Mouse (Mus musculus) spleen, adult 2 months (tissue): ENCODE measurements around the gene Akap2. TPM values are rescaled to one million over a fixed set of nuclear protein-coding genes. Genes with fewer than 3 reads are reported as not detected.

Experiments used
- DNase-seq, 2 experiments: peaks; one replicate each; pipeline versions ENCODE4 v3.0.0 to v3.0.0-alpha.2; 2012 to 2021; ENCODE audit warnings: low spot score in 2 of 2, low read depth in 1 of 2
- H3K27ac ChIP-seq: fragments of 200-500 bp; 2 replicates; pipeline ENCODE4 v1.5.1; 2012; ENCODE audit warnings: low read length, inconsistent platforms; ENCODE audit not compliant: insufficient read depth
- H3K27me3 ChIP-seq: fragments of 200-500 bp; 2 replicates; pipeline ENCODE4 v1.6.1; 2012; ENCODE audit warnings: mild to moderate bottlenecking, moderate library complexity, low read length, inconsistent platforms; ENCODE audit not compliant: control insufficient read depth, insufficient read depth
- H3K36me3 ChIP-seq: fragments of 200-500 bp; 2 replicates; pipeline ENCODE4 v1.6.1; 2012; ENCODE audit warnings: mild to moderate bottlenecking, low read length, inconsistent platforms; ENCODE audit not compliant: control insufficient read depth, insufficient read depth
- H3K4me1 ChIP-seq: fragments of 200-500 bp; 2 replicates; pipeline ENCODE4 v1.6.1; 2011; ENCODE audit warnings: inconsistent platforms; ENCODE audit not compliant: control insufficient read depth, insufficient read depth, insufficient read length
- H3K4me3 ChIP-seq: fragments of 200-500 bp; 2 replicates; pipeline ENCODE4 v1.5.1; 2011; ENCODE audit warnings: mild to moderate bottlenecking, inconsistent platforms; ENCODE audit not compliant: insufficient read depth, insufficient read length; ENCODE audit errors: extremely low read depth
- CTCF ChIP-seq: fragments of 200-500 bp; IDR thresholded peaks from 2 replicates; pipeline ENCODE4 v1.5.1; 2011; ENCODE audit warnings: mild to moderate bottlenecking, inconsistent platforms; ENCODE audit not compliant: insufficient read depth, insufficient read length, insufficient replicate concordance; ENCODE audit errors: extremely low read depth
- POLR2A ChIP-seq: fragments of 200-500 bp; IDR thresholded peaks from 2 replicates; pipeline ENCODE4 v1.6.1; 2011; ENCODE audit warnings: low read depth, low read length, inconsistent platforms
- WGBS: fragments of 180-500 bp; shearing (Covaris S2); methylation state at CpG from one replicate; pipeline ENCODE4 v1.1.7; 2018; 5-methylcytosine and 5-hydroxymethylcytosine counted together
- polyA plus RNA-seq: library from polyadenylated mRNA; depleted of rRNA; stranded (reverse); fragments of >200 nt; gene quantifications from 2 replicates; pipeline ENCODE4 v1.2.3, GENCODE M21; 2012

Gene Akap2
- polyA plus RNA-seq, 1 experiment = 23.6 TPM

- no peaks in the 10 kb centered on the region for H3K36me3 ChIP-seq
- WGBS = 7% methylated on average over 4 of the region's 4 CpGs
- peak; percentile 56 to 70 for DNase-seq
- peak overlapping the region; percentile 74 for H3K27ac ChIP-seq
- no peaks in the 10 kb centered on the region for H3K27me3 ChIP-seq
- H3K4me1 ChIP-seq = peaks cover 17% of the 10 kb centered on the region; the same call in 1 of the 2 replicates
- no peak overlapping the region for H3K4me3 ChIP-seq
- no peak for TF ChIP-seq POLR2A
- no peak for TF ChIP-seq CTCF
Measured at GRCm38 (mm10) chr4:57813576-57813945, 96.1 kb downstream of the Akap2 start.

GRCm38 (mm10) chr4:57815355-57815754 is 97.9 kb downstream of the Akap2 start:
- H3K4me1 ChIP-seq = peaks cover 17% of the 10 kb centered on the region; the same call in 1 of the 2 replicates
- 93% methylated on average over 2 of the region's 2 CpGs for WGBS

GRCm38 (mm10) chr4:57816146-57816545 is 98.7 kb downstream of the Akap2 start:
- DNase-seq = no peak
- no peak for TF ChIP-seq CTCF
- TF ChIP-seq POLR2A = no peak
- 91% methylated on average over 8 of the region's 8 CpGs for WGBS
- Histone ChIP-seq H3K36me3 (no peaks in the 10 kb centered on the region), H3K27me3 (no peaks in the 10 kb centered on the region), H3K4me3 (no peak overlapping the region), H3K27ac (no peak overlapping the region), H3K4me1 (peaks cover 17% of the 10 kb centered on the region; the same call in 1 of the 2 replicates)

More at GRCm38 (mm10) chr4:57815355-57815754, 97.9 kb downstream of the Akap2 start:
- TF ChIP-seq POLR2A = no peak
- no peak for TF ChIP-seq CTCF
- no peak for DNase-seq
- Histone ChIP-seq H3K4me3 (no peak overlapping the region), H3K27me3 (no peaks in the 10 kb centered on the region), H3K36me3 (no peaks in the 10 kb centered on the region), H3K27ac (no peak overlapping the region)

- no peak for TF ChIP-seq CTCF
- no peak for TF ChIP-seq POLR2A
- WGBS = 94% methylated on average over 24 of the region's 24 CpGs
- Histone ChIP-seq H3K4me1 (peaks cover 6% of the 10 kb centered on the region; the same call in 1 of the 2 replicates), H3K4me3 (no peak overlapping the region), H3K27ac (no peak overlapping the region), H3K27me3 (no peaks in the 10 kb centered on the region), H3K36me3 (no peaks in the 10 kb centered on the region)
- DNase-seq = no peak
Measured at GRCm38 (mm10) chr4:57820839-57821374, 103.5 kb downstream of the Akap2 start.

- no peak for TF ChIP-seq POLR2A
- TF ChIP-seq CTCF = no peak
- H3K36me3 ChIP-seq = no peaks in the 10 kb centered on the region
- no peaks in the 10 kb centered on the region for H3K27me3 ChIP-seq
- peaks cover 6% of the 10 kb centered on the region; the same call in 1 of the 2 replicates for H3K4me1 ChIP-seq
- no peak for DNase-seq
- 15% methylated on average over 11 of the region's 11 CpGs for WGBS
- no peak overlapping the region for H3K4me3 ChIP-seq
- H3K27ac ChIP-seq = no peak overlapping the region
Measured at GRCm38 (mm10) chr4:57821556-57822356, 104.3 kb downstream of the Akap2 start.

GRCm38 (mm10) chr4:57822641-57823040 is 105.2 kb downstream of the Akap2 start:
- WGBS = 65% methylated on average over 5 of the region's 5 CpGs
- Histone ChIP-seq H3K27me3 (no peaks in the 10 kb centered on the region), H3K36me3 (no peaks in the 10 kb centered on the region), H3K4me3 (no peak overlapping the region), H3K27ac (no peak overlapping the region), H3K4me1 (peaks cover 6% of the 10 kb centered on the region; the same call in 1 of the 2 replicates)
- TF ChIP-seq POLR2A (no peak), CTCF (no peak)
- DNase-seq = no peak

- TF ChIP-seq POLR2A (no peak), CTCF (no peak)
- Histone ChIP-seq H3K4me1 (peaks cover 6% of the 10 kb centered on the region; the same call in 1 of the 2 replicates), H3K27ac (no peak overlapping the region), H3K36me3 (no peaks in the 10 kb centered on the region), H3K4me3 (no peak overlapping the region), H3K27me3 (no peaks in the 10 kb centered on the region)
- WGBS = 59% methylated on average over 8 of the region's 8 CpGs
- DNase-seq = no peak
Measured at GRCm38 (mm10) chr4:57824626-57825240, 107.3 kb downstream of the Akap2 start.
